Mouse (Mus musculus) brown adipose tissue, adult 24 weeks (tissue): ENCODE data around the gene Ndufv1. TPM values are rescaled to one million over a fixed set of nuclear protein-coding genes. Genes with fewer than 3 reads are reported as not detected.

Experiments used
- H3K27ac ChIP-seq: fragments of 200-500 bp; replicated peaks from 2 replicates; pipeline ENCODE4 v1.5.1; 2012; ENCODE audit warnings: low read depth, mild to moderate bottlenecking, low read length
- H3K4me1 ChIP-seq: fragments of 200-500 bp; 2 replicates; pipeline ENCODE4 v1.6.1; 2012; ENCODE audit warnings: low read length, mixed read lengths; ENCODE audit not compliant: control insufficient read depth, insufficient read depth, insufficient read length
- H3K4me3 ChIP-seq: fragments of 200-500 bp; 2 replicates; pipeline ENCODE4 v1.5.1; 2012; ENCODE audit warnings: low read depth, mild to moderate bottlenecking, low read length, moderate library complexity; ENCODE audit not compliant: insufficient read depth
- polyA plus RNA-seq: library from polyadenylated mRNA; stranded (reverse); fragments of >200 nt; gene quantifications from 2 replicates; pipeline ENCODE4 v1.2.4, GENCODE M21; 2012; ENCODE audit not compliant: missing spikeins, insufficient read depth, insufficient read length

Gene Ndufv1
- polyA plus RNA-seq, 1 experiment, result 1,213 TPM

DNA sequence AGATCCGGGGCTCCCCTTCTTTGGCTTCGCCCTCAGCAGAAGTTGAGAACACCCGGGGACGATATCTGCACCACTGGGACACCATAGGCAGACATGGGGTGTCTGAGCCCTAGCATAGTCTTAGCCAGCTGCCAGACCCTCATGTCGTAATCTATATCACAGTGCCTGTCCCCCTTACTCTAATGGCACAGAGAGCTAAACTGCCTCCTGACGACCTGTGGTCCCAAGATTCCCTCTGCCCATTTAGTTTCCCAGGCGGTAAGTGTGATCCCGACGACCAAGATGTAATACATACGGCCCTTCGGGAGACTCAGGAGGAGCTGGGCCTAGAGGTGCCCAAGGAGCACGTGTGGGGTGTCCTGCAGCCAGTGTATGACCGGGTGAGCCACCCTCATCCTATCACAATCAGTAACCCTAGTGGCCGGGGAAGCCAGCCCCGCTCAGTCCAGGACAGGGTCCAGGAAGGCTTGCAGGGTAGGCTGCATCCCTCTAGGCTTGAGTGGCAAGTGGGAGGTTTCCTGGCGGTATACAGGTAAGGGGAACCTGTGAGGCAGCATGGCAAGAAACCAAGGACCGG lies 11.6 kb downstream of the Ndufv1 start:
- H3K4me1 ChIP-seq, result peaks cover 5% of the 10 kb centered on the region
- H3K27ac ChIP-seq, result peak overlapping the region; percentile 61; the same call in 1 of the 2 replicates

GRCm38 (mm10) chr19:4000119-4000900 lies 12.3 kb downstream of the Ndufv1 start, which contains the start of the genes Nudt8 and Gm49405:
Gene Nudt8, plus strand, starts transcription at chr19:4000580.
Gene Gm49405, plus strand, starts transcription at chr19:4000626.
- peaks cover 5% of the 10 kb centered on the region for H3K4me1 ChIP-seq
- H3K4me3 ChIP-seq, result peak within 1 kb of the TSS; percentile 74
- peak within 1 kb of the TSS; percentile 89 for H3K27ac ChIP-seq

More for the DNA sequence above, 11.6 kb downstream of the Ndufv1 start:
- H3K4me3 ChIP-seq, result peak overlapping the region; percentile 74

- peaks cover 5% of the 10 kb centered on the region for H3K4me1 ChIP-seq
- H3K27ac ChIP-seq, result peak overlapping the region; percentile 71; the same call in 1 of the 2 replicates
- H3K4me3 ChIP-seq, result peak overlapping the region; percentile 57
Measured at GRCm38 (mm10) chr19:3999121-3999730, 13.4 kb downstream of the Ndufv1 start.

GRCm38 (mm10) chr19:3998335-3998734 lies 14.3 kb downstream of the Ndufv1 start:
- H3K27ac ChIP-seq, result no peak overlapping the region
- H3K4me3 ChIP-seq, result no peak overlapping the region
- peaks cover 5% of the 10 kb centered on the region for H3K4me1 ChIP-seq

DNA sequence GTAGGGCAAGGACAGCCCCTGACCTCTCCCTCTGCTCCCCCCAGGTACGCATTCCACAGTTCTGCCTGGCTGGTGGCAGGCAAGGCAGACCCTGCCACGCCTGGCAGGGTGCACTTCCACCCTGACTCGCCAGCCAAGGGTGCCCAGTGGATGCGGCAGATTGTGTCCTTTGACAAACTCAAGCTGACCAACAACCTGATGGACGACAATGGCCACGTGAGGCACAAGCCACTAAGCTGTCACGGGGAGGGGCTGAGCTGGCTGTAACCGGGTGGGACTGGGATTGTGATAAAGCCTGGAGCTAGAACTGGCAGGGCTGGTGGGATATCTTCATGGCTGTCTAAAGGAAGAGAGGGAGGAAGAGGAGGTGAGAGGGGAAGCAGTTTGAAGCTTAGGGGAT lies 15.4 kb downstream of the Ndufv1 start:
- Histone ChIP-seq H3K27ac (no peak overlapping the region), H3K4me3 (no peak overlapping the region)

GRCm38 (mm10) chr19:3996747-3997146 lies 15.9 kb downstream of the Ndufv1 start:
- Histone ChIP-seq H3K4me1 (peaks cover 5% of the 10 kb centered on the region), H3K27ac (no peak overlapping the region), H3K4me3 (no peak overlapping the region)

More for the DNA sequence above, 15.4 kb downstream of the Ndufv1 start:
- peaks cover 5% of the 10 kb centered on the region for H3K4me1 ChIP-seq

GRCm38 (mm10) chr19:3996106-3996505 lies 16.5 kb downstream of the Ndufv1 start:
- Histone ChIP-seq H3K27ac (no peak overlapping the region), H3K4me1 (peaks cover 3% of the 10 kb centered on the region), H3K4me3 (no peak overlapping the region)

DNA sequence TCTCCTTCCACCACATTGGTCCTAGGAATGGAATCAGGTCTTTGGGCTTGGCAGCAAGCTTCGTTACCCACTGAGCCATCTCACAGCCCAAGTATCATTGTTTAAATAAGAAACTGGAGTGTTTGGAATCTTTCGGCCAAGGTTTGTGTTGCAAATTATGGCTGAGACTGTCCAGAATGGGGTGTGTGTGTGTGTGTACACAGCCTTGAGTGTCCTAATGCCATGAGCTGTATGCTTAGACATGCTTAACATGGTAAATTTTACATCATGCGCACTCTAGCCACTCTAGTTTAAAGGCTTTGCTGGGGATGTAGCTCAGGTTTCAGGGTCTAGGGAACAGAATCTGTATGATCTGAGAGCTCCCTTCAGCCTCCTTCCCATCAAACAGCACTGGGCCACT lies 17.1 kb downstream of the Ndufv1 start:
- H3K4me1 ChIP-seq, result no peaks in the 10 kb centered on the region
- H3K4me3 ChIP-seq, result no peak overlapping the region
- H3K27ac ChIP-seq, result no peak overlapping the region

DNA sequence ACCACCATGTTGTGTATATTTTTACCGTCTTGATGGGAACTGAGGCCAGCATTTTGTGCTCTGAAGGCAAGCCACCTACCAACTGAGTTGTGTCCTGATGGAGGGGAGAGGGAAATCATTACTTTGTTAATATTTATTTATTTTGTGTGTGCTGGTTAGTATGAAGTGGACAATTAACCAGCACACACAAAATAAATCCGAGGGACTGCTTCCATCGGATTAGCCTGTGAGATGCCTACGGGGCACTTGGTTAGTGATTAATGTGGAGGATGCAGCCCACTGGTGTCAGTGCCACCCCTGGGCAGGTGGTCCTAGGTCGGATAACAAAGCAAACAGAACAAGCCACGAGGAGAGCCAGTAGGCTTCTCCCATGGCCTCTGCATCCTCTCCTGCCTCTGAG lies 17.7 kb downstream of the Ndufv1 start:
- Histone ChIP-seq H3K4me1 (no peaks in the 10 kb centered on the region), H3K27ac (no peak overlapping the region), H3K4me3 (no peak overlapping the region)

DNA sequence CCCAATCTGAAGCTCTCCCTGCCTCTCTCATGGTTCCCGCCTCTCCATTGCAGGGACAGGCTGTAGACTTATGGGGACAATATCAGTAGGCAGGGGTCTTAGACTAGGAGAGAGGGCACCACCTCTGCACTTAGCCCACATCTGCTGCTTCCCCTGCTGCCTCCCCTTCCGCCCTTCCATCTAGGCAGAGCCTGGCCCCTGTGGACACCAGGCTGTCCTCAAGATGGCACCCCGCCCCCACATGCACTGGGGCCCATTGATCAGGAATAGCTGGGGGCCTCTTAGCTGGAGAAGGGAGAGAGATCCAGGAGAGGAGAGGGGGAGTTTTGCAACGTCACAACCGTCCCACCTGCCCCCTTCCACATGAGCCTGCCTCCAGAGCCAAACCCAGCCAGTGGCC lies 20.2 kb downstream of the Ndufv1 start, which contains the start of gene Tbx10:
Tbx10 (plus strand) TSS at position 337 of the 400 bp plus-strand sequence.
- no peak within 1 kb of the TSS for H3K4me3 ChIP-seq

DNA sequence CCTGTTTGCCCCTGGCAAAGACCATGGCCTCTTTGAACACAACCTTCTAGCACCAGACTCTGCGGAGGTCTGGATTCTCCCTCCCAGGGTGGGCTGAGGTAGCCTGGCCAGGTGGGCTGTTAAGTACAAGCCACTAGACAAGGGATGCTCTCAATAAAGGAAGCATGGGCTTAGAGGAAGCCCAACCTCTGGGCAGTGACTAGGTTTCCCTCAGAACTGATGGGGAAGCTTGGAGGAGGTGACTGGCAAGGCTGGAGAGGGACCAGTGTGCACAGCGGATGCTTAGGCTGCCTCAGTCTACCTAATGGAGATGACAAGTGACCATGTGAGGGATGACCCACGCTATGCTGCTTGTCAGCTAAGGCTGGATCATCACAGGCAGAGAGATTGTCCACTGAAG lies 20.6 kb downstream of the Ndufv1 start:
- Histone ChIP-seq H3K4me3 (no peak overlapping the region), H3K27ac (no peak overlapping the region), H3K4me1 (peaks cover 4% of the 10 kb centered on the region)

More for the DNA sequence above, 20.2 kb downstream of the Ndufv1 start, which contains the start of gene Tbx10:
- H3K4me1 ChIP-seq, result no peaks in the 10 kb centered on the region
- no peak within 1 kb of the TSS for H3K27ac ChIP-seq

- H3K27ac ChIP-seq, result no peak overlapping the region
- H3K4me1 ChIP-seq, result peaks cover 8% of the 10 kb centered on the region
- no peak overlapping the region for H3K4me3 ChIP-seq
Measured at GRCm38 (mm10) chr19:3991562-3991961, 21.0 kb downstream of the Ndufv1 start.

DNA sequence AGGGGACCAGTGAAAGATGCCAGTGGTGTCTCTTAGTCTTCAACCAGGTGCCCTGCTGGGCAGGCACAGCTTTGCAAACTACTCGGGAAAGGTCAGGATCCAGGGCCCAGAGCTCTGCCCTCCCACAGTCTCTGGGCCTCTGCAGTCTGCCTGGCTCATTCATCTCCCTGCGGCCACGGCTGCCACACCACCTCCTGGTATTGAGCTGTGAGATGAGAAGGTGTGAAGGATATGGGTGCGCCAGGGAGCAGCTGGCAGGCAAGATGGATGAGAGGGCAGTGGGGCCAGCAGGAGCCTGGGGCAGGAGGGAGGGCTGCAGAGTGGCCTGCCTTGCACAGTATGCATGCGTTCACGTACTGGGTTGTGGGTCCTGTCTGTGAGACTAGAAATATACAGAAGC lies 21.8 kb downstream of the Ndufv1 start:
- H3K27ac ChIP-seq, result no peak overlapping the region

GRCm38 (mm10) chr19:3988750-3989149 lies 23.9 kb downstream of the Ndufv1 start:
- Histone ChIP-seq H3K27ac (no peak overlapping the region), H3K4me1 (peaks cover 20% of the 10 kb centered on the region), H3K4me3 (no peak overlapping the region)

More for the DNA sequence above, 21.8 kb downstream of the Ndufv1 start:
- Histone ChIP-seq H3K4me3 (no peak overlapping the region), H3K4me1 (peaks cover 12% of the 10 kb centered on the region)

DNA sequence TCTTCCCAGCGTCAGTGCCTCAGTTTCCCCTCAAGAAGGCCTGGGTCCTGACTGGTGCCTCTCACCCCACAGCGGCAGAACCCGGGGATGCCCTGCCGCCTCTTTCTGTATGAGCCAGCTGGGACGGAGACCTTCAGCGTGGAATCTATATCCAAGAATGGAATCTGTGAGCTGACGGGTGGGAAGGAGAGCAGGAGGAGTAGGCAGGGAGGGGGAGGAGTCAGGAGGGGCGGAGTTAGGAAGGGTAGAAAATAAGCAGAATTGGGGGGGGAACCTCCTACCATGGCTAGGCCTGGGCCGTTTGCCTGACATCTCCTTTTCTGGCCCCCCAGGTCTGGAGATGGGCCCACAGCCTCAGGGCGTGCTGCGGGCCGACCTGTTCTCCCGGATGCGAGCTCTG lies 24.5 kb downstream of the Ndufv1 start:
- Histone ChIP-seq H3K4me1 (peaks cover 20% of the 10 kb centered on the region), H3K4me3 (no peak overlapping the region), H3K27ac (no peak overlapping the region)
